Mouse (Mus musculus) kidney, adult 2 months (tissue): ENCODE measurements at regions not wholly inside any gene's neighbourhood (a gene's known extent, or its start where the extent isn't known, plus 50 kb on each side); places are given as distances from the start of the nearest gene placed in this dataset.

Source experiments
- DNase-seq: peaks from one replicate; pipeline ENCODE4 v3.0.0; 2021
- H3K27ac ChIP-seq: fragments of 200-500 bp; 2 replicates; pipeline ENCODE4 v1.5.1; 2012; ENCODE audit warnings: low read depth, low read length, control low read depth, inconsistent platforms; ENCODE audit not compliant: insufficient read depth
- H3K27me3 ChIP-seq: fragments of 200-500 bp; replicated peaks from 2 replicates; pipeline ENCODE4 v1.6.1; 2012; ENCODE audit warnings: mild to moderate bottlenecking, moderate library complexity, low read length, inconsistent platforms; ENCODE audit not compliant: control insufficient read depth, insufficient read depth
- H3K36me3 ChIP-seq: fragments of 200-500 bp; 2 replicates; pipeline ENCODE4 v1.6.1; 2012; ENCODE audit warnings: mild to moderate bottlenecking, moderate library complexity, low read length, inconsistent platforms; ENCODE audit not compliant: control insufficient read depth, insufficient read depth
- H3K4me1 ChIP-seq: fragments of 200-500 bp; 2 replicates; pipeline ENCODE4 v1.6.1; 2011; ENCODE audit warnings: low read length; ENCODE audit not compliant: control insufficient read depth, insufficient read depth
- H3K4me3 ChIP-seq: fragments of 200-500 bp; 2 replicates; pipeline ENCODE4 v1.5.1; 2011; ENCODE audit warnings: mild to moderate bottlenecking, low read depth, low read length, control low read depth; ENCODE audit not compliant: insufficient read depth
- CTCF ChIP-seq: fragments of 200-500 bp; conservative IDR thresholded peaks from 2 replicates; pipeline ENCODE4 v1.5.1; 2011; ENCODE audit warnings: low read depth, mild to moderate bottlenecking, control low read depth, low read length, moderate library complexity, mixed read lengths; ENCODE audit not compliant: insufficient read depth, insufficient read length
- POLR2A ChIP-seq: fragments of 200-500 bp; IDR thresholded peaks from one replicate; pipeline ENCODE4 v1.6.1; 2011; ENCODE audit warnings: low read depth, low read length, control low read depth
- WGBS: fragments of 180-500 bp; shearing (Covaris S2); methylation state at CpG from one replicate; pipeline ENCODE4 v1.1.7; 2018; 5-methylcytosine and 5-hydroxymethylcytosine counted together

GRCm38 (mm10) chr9:30758121-30758520 is 164.1 kb downstream of the Adamts15 start:
- Histone ChIP-seq H3K4me1 (no peaks in the 10 kb centered on the region), H3K27ac (no peak overlapping the region), H3K4me3 (no peak overlapping the region), H3K27me3 (no peaks in the 10 kb centered on the region), H3K36me3 (no peaks in the 10 kb centered on the region)
- no peak for DNase-seq
- TF ChIP-seq POLR2A: no peak
- no peak for TF ChIP-seq CTCF
- WGBS: 95% methylated on average over 3 of the region's 3 CpGs

DNA sequence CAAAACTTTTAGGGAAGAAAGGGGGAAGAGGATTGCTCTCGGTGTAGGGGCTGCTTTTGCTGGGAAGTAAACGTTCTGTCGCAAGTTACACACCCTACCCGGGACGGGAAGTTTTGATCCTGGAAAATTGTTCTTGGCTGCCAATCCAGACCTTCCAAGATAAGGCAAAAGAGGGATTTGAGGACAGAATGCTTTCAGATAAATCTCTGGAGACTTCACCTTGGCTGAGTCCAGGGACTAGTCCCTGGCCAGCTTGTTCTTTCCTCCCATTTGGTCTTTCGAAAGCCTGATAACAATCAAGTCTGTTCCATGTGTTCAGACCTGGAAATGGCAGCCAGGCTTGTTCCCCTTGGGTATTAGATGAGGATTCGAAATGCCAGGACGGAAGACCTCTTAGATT is 164.8 kb downstream of the Adamts15 start:
- DNase-seq: no peak

DNA sequence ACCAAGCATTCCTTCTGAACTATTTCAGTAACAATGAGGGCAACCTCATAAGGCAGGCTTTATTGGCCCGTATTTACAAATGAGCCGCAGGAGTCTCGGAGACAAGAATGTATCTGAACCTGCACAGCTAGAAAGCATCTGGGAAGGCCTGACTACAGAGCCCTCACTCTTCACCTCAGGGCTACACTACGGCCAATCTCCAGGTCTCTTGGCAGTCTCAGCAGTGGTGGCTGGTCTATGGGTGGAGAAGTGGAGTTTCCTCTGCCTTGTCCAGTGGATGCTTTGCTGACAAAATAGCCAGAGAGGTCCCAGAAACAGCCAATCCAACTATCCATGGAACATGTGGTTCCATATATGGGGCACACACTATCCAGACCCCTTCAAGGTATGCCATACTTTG is 165.5 kb downstream of the Adamts15 start:
- Histone ChIP-seq H3K4me1 (no peaks in the 10 kb centered on the region), H3K4me3 (no peak overlapping the region), H3K27me3 (no peaks in the 10 kb centered on the region), H3K36me3 (no peaks in the 10 kb centered on the region), H3K27ac (no peak overlapping the region)
- TF ChIP-seq CTCF: no peak
- no peak for TF ChIP-seq POLR2A
- 91% methylated on average over 4 of the region's 4 CpGs for WGBS
- DNase-seq: no peak

More for the DNA sequence above, 164.8 kb downstream of the Adamts15 start:
- Histone ChIP-seq H3K4me1 (no peaks in the 10 kb centered on the region), H3K36me3 (no peaks in the 10 kb centered on the region), H3K4me3 (no peak overlapping the region), H3K27ac (no peak overlapping the region), H3K27me3 (no peaks in the 10 kb centered on the region)
- WGBS: 88% methylated on average over 8 of the region's 8 CpGs
- TF ChIP-seq CTCF (no peak), POLR2A (no peak)

DNA sequence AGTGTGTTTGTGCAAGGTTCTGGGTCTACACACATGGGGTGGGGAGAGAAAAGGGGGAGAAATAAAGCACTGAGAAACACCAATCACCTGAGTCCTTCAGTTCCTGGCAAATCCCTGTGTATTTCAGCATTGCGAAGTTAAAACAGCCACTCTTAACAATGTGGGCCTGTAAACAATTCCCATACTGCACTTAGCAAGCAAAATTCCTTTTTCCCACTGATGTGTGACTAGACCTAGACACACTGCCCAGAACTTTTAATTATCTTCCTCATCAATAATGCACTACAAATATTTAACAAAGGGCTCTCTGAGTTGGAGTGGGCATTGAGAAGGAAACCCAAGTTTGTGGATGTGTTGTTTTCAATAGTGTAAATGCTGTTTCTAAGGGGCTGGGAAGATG is 166.7 kb downstream of the Adamts15 start:
- H3K27me3 ChIP-seq: no peaks in the 10 kb centered on the region
- H3K4me3 ChIP-seq: no peak overlapping the region
- no peak for DNase-seq
- 41% methylated on average over 1 of the region's 1 CpGs for WGBS
- H3K4me1 ChIP-seq: no peaks in the 10 kb centered on the region
- TF ChIP-seq POLR2A (no peak), CTCF (no peak)
- no peak overlapping the region for H3K27ac ChIP-seq
- H3K36me3 ChIP-seq: no peaks in the 10 kb centered on the region

- Histone ChIP-seq H3K36me3 (no peaks in the 10 kb centered on the region), H3K27me3 (no peaks in the 10 kb centered on the region), H3K27ac (no peak overlapping the region), H3K4me1 (no peaks in the 10 kb centered on the region), H3K4me3 (no peak overlapping the region)
- WGBS: 84% methylated on average over 5 of the region's 5 CpGs
- DNase-seq: no peak
- TF ChIP-seq CTCF (no peak), POLR2A (no peak)
Measured at GRCm38 (mm10) chr9:30754826-30755225, 167.4 kb downstream of the Adamts15 start.

- 47% methylated on average over 9 of the region's 9 CpGs for WGBS
- Histone ChIP-seq H3K4me3 (no peak overlapping the region), H3K27me3 (no peaks in the 10 kb centered on the region), H3K36me3 (no peaks in the 10 kb centered on the region), H3K4me1 (no peaks in the 10 kb centered on the region), H3K27ac (no peak overlapping the region)
- no peak for DNase-seq
- TF ChIP-seq POLR2A: no peak
- TF ChIP-seq CTCF: no peak
Measured at GRCm38 (mm10) chr9:30743471-30743870, 178.8 kb downstream of the Adamts15 start.

DNA sequence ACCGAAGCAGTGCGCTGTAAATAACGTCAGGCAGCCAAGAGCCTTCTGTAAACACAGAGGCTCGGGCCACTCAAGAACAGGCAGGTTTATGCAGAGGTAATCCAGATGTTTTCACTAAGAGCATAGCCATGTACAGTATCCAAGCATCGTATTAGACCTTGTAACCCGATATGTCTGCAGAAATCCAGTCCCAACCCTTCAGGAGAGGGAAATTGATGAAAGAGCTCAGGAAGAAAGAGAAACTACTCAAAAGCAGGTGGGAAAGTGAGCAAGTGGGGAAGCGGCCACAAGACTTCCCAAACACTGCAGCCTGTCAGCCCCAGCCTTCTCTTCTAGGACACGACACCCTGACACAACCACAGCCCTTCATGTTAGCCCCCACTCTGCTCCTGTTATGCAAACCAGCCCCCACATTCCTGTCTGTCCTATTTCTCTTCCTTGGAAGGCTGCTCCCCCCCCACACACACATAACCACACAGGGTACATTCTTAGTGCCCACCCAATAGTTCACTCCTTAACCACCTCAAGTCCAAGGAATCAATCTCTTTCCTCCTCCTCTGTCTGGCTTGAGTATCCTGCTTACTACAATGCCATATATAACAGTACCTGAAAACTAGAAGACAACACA is 179.7 kb downstream of the Adamts15 start:
- Histone ChIP-seq H3K36me3 (no peaks in the 10 kb centered on the region), H3K27ac (no peak overlapping the region), H3K4me1 (no peaks in the 10 kb centered on the region), H3K27me3 (no peaks in the 10 kb centered on the region), H3K4me3 (no peak overlapping the region)
- WGBS: 43% methylated on average over 8 of the region's 8 CpGs
- TF ChIP-seq CTCF: no peak
- DNase-seq: no peak
